Mouse (Mus musculus) ZHBTc4 (cell line): ENCODE results near the gene Lypd5.

Experiments
- DNase-seq: peaks from one replicate; pipeline ENCODE4 v3.0.0-alpha.2; 2011; ENCODE audit warnings: low read depth, low spot score

Lypd5 gene

DNA sequence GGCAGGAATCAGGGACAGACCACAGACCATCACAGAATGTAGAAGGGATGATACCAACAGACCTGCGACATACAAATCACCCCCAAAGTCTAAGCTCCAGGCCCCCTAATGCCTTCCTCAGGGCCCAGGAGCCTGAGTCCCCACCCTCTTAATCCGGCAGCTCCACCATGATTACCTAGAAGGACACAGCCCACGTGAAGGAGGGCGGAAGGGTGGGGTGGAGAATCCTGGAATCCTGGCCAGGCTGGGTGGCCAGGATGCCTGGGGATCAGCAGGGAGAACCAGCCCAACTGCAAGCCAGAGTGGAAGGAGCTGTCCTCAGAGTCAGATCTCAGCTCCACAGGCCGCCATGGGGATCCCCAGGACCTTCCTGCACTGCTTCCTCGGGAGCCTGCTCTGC lies at the start of gene Lypd5:
TSS of gene Lypd5 (plus strand) at position 301 of the 400 bp plus-strand sequence.
- no peak for DNase-seq

DNA sequence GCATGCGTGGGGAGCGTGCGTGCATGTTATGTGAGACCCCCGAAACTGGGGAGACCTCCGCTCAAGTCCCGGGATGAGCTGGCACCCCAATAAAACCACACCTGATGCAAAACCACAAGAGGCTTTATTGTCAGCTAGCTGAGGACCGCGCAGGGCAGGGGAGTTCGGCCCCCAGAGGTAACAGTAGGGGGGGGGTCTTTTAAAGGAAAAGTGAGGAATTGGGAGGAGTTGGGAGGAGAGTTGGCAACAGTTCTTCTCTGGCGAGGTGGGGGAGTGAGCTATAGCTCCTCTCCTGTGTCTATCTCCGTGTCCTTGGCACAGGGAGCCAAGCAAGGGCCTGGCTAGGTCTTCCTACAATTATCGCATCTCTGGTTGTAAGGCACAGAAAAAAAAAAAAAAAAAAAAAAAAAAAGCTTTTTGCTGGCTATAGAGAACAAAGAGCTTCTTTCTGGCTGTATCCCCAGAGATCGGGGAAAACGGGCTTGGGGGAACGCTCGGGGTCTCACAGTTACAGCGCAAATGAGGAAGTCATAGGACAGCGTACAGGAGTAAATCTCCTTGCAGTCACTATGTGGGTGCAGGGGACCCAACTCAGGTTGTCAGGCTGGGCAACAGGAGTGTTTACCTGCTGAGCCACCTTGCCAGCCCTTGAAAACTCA lies 49.0 kb upstream of the Lypd5 start:
- peak; percentile 19 for DNase-seq

DNA sequence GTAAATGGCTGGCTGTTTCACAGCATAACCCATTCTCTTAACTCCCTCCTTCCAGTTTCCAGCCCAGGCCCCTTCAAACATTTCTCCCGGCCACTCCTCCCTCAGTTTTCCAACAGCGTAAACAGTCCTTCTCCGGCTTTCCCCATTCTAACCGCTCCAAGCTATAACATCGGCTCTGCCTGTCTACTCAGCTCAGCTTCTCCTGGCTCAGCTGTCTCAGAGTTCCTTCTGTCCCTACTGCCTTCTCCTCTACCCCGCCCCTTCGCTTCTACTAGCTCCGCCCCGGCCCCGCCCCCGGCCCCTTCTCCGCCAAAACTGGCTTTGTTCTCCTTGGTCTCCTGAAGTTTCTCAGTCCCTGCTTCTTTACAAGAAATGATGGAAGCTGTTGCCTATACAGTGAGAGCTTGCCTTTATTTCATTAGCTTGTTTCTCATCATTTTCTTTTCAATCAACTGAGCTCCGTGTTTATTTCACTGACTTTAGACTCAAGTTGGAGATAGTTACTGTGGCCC lies 48.2 kb upstream of the Lypd5 start, which contains the start of gene Zfp61:
TSS of gene Zfp61 (minus strand) at position 462 of the 512 bp plus-strand sequence.
- peak; percentile 26 for DNase-seq

DNA sequence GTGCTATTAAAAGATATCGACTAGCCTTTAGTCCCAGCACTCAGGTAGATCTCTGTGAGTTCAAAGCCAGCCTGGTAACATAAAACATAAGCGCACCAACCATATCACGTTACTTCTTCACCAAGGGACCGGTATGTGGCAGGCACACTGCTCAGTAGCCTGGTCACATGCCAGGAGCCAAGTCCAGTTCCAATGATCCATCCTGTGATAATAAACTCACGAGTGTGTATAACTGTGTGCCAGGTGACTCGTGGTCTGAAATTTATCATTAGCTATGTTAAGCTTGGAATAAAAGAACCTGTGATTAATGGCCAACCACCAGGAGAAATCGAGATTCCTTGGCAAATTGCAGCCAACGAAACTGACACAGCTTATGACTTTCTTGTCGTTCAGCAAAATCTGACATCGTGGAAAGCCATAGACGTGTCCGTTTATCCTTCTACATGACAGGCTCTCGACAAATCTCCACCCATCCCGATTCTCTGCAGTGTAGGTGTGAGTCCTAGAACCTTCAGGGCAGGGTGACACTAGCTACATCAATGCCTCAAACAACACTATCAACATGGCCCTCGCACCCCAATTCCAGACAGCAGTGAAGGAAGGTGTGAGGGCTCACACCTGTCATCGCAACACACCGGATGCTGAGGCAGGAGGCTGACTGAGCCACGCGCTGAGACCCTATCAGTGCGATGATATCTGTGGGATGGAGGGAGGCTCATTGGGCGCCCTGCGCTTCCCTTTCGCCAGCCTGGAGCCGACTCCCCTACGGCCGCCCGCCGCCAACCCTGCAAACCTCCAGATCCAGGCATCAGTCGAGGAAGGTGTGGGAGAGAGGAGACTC lies 33.0 kb upstream of the Lypd5 start:
- DNase-seq = no peak

DNA sequence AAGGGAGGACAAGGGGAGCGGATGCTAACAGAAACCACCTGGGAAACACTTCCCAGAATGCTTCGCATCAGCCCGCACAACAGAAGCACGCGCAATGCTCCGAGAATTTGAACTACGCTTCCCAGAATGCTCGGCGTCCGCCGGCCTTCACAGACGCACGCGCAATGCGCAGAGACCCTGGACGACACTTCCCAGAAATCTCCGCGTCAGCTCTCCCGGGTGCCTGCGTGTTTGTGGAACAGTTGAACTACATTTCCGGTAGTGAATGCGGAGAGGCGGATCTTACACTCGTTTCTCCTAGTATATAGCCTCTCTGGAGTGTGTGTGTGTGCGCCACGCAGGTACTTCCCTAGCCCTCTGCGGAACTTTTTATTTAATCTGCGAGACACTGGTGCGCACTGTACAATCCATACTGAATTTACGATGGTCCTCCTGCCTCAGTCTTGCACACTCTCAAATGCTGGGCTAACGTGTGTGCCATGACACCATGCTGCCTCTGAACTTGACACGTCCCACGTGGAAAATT lies 32.4 kb upstream of the Lypd5 start, which contains the start of gene Zfp94:
TSS of gene Zfp94 (minus strand) at position 100 of the 526 bp plus-strand sequence.
- peak; percentile 97 for DNase-seq

DNA sequence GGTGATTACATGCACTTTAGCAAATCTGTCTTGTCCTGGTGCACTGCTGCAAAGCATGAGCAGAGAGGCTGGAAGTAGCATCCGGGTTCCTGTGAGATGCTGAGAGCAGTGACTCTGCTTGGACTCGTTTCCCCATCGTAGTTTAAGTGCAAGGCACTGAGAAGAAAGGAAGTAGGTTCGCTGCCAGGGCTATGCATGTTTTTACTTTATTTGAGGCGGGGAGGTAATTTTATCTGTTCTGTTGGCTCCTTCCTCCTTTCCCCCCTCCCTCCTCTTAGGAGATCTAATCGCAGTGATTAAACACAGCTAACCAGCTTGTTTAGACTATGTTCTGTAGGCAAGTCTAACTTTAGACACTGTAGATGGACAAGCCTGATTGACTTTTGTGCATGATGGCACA lies 30.1 kb upstream of the Lypd5 start:
- no peak for DNase-seq

DNA sequence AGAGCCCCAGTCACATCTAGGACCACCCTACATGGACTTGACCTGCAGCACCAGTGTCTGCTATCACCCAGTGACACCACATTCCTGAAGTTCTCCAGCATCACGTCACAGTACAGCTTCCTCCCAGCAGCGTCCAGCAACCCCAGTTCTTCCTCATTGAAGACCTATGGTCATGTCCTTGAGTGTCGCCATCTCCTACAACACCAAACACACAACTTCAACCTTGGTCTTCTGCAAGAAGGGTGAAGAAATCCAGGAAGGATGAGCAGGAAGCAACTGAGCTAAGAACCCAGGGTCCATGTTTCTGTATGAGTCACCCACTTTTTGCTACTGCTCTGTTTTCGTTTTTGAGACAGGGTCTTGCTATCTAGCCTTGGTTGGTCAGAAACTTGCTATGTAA lies 26.4 kb upstream of the Lypd5 start:
- no peak for DNase-seq

DNA sequence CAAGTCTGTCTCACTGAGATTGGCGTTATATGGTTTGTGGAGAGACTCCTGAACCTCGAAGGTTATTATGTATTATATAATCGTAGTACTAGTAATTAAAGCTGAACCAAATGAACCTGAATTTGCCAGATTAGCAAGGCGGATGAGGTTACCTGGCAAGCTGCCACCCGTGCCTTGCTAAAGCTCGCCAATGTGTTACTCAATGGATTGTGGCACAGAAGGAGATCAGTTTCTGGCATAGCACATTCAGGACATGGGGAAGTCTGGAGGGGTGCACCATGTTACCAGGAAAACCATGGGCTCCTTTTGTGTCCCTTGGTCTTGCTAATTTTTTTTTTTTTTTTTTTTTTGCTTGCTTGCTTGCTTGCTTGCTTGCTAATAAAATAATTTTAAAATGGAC lies 23.8 kb upstream of the Lypd5 start:
- DNase-seq = no peak

DNA sequence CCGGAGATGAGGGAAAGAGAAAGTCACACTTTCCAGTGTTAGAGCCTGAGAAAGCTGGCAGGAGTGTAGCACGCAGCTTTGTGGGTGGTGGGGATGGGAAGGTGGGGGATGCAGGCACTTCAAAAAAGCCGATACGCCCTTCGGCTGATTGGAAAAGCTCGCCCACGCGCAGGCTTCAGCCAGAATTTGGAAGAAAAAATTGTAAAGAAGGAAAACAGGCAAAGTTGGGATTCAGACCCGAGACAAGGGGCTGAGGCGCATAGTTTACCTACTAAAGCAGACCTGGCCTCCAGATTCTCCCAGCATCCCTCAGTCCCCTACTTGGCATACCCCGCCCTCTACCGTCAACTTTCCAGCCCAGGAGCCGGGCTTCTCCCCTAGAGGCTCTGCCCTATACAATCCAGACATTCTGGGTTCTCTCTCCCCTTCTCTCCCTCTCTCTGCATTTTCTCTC lies 23.3 kb upstream of the Lypd5 start:
- peak; percentile 31 for DNase-seq

DNA sequence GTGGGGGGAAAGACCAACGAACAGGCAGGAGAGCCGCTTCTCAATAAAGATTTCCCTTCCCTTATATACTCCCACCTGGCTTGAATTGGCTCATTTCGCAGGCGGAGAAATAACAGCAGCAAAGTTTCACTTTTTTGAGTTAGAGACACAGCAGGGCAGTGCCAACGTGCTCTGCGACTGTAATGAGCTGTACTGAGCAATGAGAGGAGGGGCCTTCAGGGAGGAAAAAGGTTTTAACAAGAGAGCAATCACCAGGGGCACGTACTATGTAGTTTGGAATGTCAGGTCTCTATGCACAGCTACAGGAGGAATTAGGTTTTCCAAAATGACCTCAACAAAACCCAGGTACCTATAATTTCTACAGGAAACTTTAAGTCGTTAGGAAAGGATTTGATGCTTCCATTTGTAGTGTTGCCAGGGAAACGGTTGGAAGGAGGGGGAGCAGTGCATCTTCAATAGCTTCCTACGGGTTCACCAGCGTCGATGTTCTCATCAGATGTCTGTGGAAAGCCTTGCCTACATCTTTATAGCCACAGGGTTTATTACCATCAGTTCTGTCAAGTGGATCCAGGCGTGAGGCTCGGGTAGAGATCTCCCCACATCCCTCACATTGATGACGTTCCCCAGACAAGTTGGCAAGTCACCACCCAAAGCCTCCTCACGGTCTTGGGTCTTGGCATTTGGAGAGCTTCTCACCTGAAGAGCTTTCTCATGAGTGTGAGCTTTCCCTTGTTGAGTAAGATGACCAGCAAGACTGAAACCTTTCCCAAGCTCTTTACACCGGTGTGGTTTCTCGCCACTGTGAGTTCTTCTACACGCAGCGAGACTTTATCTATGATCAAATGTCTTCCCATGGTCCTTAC lies 22.5 kb upstream of the Lypd5 start:
- no peak for DNase-seq

DNA sequence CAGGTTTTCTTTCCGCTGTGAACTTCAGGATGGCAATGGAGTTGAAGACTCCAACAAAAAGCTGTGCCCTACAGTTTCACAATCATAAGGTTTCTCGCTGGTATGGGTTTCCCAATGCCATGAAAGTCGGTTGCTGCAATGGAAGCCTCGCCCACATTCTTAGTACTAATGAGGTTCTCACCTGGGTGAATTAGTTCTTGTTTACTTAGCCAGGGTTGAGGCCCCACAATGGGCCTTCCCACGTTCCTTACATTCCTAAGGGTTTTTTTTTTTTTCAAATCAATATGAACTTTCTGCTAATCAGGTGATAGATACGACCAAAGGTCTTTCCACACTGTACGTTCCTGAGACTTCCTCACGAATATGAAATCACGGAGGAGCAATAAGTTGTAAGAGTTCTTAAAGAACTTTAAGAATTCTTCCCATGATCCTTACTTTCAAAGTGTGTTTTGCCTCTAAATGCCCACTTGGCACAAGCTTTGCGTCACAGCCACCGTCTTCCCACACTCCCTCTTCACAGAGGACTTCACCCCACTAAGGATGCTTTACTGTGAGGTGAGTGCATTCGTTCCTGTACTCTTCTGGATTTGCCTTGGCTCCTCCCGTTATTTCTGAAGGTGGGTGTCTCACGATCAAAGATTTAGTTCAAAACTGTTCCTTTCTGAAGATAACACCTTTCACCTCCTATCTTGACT lies 21.6 kb upstream of the Lypd5 start:
- peak; percentile 9 for DNase-seq

DNA sequence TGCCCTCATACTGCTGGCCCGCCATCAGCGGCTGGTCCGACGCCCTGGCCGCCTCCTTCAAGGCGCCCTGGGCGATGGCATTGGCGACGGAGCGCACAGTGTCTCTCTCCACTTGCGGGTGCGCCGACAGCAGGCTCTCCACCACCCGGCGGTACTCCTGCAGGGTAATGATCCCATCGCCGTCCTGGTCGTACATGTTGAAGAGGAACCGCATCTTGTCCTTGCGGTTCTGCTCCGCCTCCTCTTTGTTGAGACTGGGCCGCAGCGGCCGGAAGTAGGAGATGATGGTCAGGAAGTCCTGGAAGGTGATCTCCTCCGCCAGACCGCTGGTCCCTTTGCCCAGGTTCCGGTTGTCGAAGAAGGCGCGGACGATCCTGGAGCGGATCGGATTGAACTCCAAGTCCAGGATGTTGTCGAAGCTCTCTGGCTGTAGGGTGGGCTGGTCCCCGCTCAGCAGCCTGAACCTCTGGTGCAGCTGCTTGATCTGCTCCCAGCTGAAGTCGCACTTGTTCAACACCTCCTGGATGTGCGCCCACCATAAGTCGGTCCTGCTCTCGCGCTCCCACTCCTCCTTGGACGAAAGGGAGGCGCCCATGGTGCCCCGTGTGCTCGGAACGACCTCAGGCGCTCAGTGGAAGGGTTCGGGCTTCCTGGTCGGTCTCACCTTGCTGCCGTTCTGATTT lies 15.6 kb upstream of the Lypd5 start, which contains the start of gene Tescl:
TSS of gene Tescl (minus strand) at position 633 of the 683 bp plus-strand sequence.
- peak; percentile 60 for DNase-seq

DNA sequence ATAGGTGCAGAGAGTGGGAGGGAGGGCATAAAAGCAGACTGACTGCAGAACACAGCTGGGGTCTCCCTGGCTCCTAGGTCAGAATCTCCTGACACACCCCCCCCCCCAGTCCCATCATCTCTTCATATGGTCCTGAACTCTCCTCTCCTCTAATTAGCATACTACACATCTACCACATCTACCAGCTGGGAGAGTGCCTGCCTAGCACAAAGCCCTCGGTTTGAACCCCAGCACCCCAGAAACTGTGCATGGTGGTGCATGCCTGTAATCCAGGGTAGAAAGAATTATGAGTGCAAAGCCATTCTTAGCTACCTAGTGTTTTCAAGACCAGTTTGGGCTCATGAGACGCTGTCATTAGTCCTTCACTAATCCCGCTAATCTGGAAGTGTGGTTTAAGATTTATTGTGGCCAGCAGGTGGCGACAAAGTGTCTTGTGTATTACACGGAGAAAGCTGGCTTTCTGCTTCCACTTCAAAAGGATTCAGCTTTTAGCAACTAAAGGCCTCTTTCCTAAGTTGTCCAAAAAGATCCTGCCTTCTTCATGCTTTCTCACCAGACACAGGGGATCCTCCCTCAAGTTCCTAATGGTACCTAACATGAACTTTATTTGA lies 13.2 kb upstream of the Lypd5 start:
- peak; percentile 75 for DNase-seq

DNA sequence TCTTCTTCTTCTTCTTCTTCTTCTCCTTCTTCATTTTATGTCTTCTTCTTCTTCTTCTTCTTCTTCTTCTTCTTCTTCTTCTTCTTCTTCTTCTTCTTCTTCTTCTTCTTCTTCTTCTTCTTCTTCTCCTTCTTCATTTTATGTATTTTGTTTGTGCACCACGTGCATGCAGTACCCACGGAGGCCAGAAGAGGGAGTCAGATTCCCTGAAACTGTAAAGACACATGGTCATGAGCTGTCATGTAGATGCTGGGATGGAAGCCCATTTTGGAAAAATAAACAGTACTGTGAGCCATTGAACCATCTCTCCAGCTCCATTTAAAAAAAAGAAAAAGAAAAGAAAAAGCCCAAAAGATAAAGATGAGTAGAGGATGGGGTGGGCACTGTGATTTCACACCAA lies 10.8 kb upstream of the Lypd5 start:
- DNase-seq = peak; percentile 76

DNA sequence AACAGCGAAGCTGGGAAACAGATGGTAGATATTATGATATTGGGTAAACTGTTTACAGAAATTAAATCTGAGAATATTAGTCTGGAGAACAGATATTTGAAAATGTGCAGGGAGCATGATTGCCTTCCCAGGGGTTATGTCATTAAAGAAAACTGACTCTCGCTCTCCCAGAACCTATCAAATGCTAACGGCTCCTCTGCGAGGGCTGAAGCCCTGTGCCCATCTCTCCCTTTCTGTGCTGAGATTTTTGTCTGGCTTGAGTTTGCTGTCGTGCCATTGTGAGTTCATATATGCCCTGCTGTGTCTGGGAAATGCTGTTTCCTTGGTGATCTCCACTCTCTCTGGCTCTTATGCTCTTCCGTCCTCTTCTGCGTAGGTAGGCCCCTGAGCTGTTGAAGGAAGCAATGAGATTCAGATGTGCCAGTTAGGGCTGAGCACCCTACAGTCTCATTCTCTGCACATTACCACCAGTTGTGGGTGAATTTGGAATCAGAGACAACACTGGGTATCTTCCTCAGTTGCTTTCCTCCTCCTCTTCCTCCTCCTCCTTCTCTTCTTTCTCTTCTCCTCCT lies 5.2 kb upstream of the Lypd5 start:
- no peak for DNase-seq

DNA sequence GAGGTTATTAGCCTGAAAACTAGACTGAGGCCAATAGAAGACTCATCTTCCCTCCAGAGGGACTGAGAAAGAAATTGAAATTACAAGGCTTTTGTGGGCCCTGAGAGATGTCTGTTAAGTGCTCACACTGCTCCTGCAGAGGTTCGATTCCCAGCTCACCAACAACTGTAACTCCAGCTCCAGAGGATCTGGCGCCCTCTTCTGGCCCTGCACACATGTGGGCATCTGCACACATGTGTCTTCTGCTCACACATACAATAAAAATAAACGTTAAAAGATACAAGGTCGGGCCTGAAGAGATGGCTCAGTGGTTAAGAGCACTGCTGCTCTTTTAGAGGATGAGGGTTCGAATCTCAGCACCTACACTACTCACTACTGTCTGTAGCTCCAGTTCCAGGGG lies 2.6 kb upstream of the Lypd5 start:
- DNase-seq = no peak

DNA sequence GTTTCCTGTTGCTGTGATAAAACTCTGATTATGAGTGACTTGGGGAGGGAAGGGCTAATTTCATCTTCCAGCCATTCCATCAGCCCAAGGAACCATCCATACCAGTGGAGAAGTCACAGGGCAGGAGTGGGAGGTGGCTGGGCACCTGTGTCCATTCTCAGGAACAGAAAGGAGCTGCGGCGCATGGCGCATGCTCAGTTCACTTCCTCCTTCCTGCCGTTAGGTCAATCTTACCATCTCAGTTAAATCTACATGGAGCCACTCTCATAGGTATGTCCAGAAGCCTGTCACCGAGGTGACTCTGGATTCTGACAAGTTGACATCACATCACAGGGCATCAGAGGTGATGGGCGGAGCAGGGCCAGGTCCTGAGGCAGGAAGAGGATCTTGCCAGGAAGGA lies 6.7 kb downstream of the Lypd5 start:
- no peak for DNase-seq

DNA sequence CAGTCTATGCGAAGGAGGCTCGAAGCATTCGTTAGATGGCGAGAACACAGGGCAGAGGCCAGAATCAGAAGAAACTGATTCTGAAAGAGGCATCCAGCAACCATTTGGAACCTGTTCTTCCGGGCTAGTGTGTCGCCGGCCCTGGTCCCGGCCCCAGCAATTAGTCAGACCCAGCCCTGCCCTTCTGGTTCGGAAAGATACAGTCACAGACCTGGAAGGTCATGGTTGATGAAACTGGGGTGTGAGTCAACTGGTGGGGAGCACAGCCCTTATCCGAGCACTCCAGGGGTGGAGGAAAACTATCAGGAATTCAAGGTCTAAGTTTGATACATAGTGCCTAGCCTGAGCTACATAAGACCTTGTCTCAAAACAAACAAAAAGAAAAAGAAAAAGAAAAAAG lies 7.1 kb downstream of the Lypd5 start:
- DNase-seq = no peak

DNA sequence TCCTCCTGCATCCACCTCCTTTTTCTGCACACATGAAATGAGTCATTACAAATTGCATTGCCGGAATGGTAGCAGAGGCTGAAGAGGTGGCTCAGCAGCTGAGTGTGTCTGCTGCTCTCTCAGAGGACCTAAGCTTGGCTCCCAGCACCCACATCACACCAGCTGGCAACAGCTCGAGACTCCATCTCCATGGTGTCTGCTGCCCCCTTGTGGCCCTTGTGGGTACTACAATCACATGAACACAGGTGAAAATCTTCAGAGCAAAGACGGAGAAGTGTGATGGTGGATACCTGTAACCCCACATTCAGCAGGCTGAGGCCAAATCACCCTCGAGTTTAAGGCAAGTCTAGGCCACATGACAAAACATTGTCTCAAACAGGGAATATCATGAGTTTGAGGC lies 8.9 kb downstream of the Lypd5 start:
- peak; percentile 63 for DNase-seq
